Mouse (Mus musculus) lung, postnatal 25 days (tissue): ENCODE data around the gene Dcaf12.

ENCODE experiments used
- DNase-seq: peaks from one replicate; pipeline ENCODE4 v3.0.0; 2022; ENCODE audit warnings: low spot score

Dcaf12 gene

DNA sequence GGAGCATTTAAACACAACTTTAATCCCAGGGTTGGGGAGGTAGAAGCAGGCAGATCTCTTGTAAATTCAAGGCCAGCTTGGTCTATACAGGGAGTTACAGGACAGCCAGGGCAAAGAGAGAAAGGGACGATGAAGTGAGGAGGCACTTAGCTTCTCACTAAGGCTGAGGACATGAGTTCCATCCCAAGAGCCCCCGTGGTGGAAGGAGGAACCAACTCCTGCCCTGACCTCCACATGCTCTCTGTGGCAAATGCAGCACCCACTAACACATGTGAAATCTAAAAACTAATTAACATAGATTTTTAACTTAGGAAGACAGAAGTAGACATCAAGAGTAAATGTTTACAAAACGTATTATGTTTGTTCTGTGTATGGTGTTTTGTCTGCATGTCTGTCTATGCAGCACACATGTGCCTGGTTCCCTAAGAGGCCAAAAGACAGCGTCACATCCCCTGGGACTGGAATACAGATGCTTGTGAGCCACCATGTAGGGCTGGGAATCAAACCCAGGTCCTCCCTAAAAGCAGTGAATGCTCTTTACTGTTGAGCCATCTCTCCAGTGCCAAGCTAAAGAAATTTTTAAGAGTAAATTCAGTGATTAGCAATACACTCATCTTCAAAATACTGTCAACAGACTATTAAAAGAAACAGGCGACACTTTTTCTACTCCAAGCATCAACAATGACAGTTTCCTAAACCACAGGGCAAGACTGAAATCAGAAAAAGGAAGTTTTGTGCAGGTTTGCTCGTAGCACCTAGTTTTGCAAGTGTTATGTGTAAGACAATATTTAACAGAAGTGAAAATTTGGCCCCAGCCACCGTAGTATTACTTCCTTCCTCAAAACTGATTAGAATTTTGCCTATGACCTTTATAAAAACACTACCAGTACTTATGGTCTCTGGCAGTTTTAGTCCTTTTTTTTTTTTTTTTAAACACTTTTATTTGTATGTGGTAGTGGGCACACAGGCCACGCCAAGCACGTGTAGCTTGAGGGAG, 3.8 kb downstream of the Dcaf12 start:
- peak; percentile 64 for DNase-seq

DNA sequence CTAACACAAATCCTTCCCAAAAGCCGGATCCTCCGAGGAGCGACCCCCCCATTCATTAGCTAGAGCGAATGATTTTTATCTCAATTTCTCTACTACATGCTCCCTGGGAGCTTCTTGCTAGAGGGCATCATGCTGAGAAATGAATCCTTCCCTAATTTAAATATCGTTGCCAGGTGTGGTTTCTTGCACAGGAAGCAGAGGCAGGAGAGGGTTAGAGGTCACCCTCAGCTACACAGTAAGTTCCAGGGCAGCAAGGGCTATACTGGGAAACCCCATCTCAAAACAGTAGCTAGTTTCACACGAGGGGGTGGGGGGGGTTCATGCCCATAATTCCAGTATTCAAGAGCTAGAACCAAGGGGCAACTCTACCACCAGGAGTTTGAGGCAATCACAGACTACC, 7.3 kb downstream of the Dcaf12 start:
- DNase-seq, result no peak

- no peak for DNase-seq
Measured at GRCm38 (mm10) chr4:41304302-41304701, 10.4 kb downstream of the Dcaf12 start.

GRCm38 (mm10) chr4:41303671-41304070, 11.0 kb downstream of the Dcaf12 start:
- no peak for DNase-seq

GRCm38 (mm10) chr4:41298976-41299375, 15.7 kb downstream of the Dcaf12 start:
- no peak for DNase-seq

GRCm38 (mm10) chr4:41295960-41296359, 18.7 kb downstream of the Dcaf12 start:
- DNase-seq, result no peak

GRCm38 (mm10) chr4:41295507-41295906, 19.2 kb downstream of the Dcaf12 start:
- DNase-seq, result no peak

DNA sequence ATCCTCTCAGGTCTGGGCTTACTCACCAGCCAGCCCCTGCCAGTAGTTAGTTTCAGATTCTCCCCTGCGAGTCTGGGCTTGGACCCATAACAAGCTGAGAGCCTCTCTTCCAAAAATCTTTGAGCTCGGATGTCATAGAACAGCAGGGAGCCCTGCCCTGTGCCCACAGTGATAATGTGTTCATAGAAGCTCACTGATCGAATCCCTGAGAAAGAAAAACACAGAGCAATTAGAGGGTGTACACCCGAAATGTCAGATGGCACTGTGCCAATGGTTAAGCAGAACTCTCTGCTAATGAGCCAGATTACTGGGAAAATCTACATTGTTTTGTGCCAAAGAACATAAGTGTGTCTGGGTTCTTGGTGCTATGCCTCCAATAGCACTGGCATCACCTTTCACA, 20.8 kb downstream of the Dcaf12 start:
- DNase-seq, result no peak

- no peak for DNase-seq
Measured at GRCm38 (mm10) chr4:41289802-41290201, 24.9 kb downstream of the Dcaf12 start.

GRCm38 (mm10) chr4:41286420-41286819, 28.3 kb downstream of the Dcaf12 start:
- peak; percentile 56 for DNase-seq

DNA sequence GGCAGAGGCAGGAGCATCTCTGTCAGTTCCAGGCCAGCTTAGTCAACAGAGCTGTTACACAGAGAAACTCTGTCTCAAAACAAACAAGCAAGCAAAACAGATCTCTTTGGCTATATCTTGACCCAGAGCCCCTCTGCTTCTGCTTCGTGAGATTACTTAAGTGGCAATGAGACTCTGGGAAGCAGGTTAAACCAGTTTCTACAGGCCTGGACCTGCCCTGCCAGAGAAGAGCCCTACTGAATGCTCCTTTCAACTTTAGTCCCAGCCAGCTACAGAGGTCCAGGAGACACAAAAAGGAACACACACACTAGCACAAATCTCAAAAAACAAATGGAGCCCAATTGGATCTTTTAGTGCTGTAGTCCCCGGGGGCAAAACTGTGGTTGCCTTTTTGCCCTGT, 30.6 kb downstream of the Dcaf12 start:
- peak; percentile 43 for DNase-seq

DNA sequence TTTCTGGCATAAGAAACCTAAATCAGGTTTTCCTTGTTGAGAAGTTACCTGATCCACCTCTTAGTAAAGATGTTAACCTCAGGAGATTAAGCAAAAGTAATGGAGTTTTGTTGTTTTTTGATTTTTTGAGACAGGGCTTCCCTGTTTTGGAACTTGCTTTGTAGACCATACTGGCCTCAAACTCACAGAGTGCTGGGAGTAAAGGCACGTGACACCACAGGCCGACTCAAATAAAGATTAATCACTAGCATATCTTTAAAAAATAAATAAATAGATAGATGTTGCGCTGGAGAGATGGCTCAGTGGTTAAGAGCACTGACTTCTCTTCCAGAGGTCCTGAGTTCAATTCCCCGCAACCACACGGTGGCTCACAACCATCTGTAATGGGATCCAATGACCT, 38.8 kb downstream of the Dcaf12 start:
- DNase-seq, result no peak

DNA sequence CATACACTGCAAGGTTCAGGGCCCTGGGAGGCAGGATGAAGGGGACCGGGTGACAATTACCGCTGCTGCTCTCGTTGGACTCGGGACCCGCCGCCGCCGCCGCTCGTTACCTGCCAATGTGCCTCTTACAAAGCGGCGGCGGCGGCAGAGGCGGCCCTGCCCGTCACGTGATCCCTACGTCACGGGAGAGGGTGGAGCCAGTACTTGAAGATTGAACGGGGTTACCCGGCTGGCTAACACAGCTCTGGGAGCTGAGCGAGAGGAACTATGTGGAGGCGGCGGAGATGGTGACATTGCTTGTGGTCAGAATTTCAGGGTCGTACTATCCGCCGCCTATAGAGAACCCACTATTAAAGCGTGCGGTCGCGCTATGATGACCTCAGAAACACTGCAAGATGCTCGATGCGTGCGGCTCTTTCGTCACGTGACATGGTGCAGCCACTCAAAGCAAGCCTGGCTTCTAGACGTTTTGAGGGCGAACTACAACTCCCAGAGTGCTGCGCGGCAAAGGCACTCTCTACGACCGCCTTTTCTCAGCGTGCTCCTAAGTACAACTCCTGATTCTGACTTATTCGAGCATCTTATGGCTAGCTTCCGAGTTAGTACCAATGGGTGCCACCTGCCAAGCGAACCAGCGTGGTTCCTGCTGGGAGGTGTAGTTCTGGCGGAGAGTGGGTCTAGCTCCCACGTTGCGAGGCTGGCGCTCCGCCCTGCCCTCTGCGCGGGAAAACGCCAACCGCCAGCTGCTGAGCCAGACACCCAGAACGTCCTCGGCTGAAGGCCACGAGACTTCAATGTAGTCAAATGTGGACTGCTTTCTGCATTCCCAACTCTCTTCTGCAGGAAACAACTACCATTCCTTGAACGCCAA, 39.5 kb downstream of the Dcaf12 start, which contains the start of gene Ubap2:
TSS of gene Ubap2 (minus strand) at position 165 of the 871 bp plus-strand sequence.
- DNase-seq, result peak; percentile 98

DNA sequence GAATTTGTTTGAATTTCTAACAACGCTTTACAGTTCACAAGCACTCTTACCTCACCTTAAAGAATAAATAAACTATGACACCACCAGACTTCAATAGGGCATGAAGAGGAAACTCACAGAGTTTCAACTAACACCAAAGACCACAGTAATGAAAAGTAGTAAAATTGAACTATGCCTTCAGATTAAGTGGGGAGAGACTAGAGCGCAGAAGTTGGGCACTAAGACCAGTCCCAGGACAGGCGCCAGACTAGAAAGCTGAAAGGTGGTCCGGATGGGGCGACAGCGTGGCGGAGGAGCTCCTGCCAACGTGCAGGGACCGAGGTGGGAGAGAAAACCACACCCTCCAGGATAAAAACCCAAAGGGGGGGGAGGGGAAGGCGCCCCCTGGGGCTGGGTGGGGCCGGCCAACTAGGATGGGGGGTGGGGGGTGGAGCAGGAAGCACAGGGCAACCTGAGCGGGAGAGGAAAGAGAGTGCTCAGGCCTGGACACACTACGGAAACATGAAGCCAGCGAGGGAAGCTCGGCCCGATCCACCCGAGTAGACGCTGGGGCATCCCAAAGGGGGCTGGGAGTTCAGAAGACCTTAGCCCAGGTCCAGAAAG, 40.2 kb downstream of the Dcaf12 start:
- no peak for DNase-seq

DNA sequence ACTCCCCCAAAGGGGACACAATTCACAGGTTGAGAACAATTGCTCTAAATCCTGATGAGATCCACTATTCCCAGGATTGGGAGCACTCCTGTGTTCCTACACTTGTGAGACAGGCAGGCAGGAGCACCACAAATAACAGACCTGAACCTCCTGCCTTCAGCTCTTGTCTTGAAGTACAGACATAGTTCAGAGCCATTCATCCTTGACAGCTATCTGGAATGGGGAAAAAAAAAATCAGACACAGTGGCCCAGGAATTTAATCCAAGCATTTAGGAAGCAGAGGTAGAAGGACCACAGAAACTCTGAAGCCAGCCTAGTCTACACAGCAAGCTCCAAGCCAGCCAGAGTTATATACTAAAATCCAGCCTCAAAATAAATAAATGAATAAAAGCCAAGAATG, 46.6 kb downstream of the Dcaf12 start:
- no peak for DNase-seq

GRCm38 (mm10) chr4:41266350-41266749, 48.3 kb downstream of the Dcaf12 start:
- DNase-seq, result no peak

GRCm38 (mm10) chr4:41260691-41261090, 54.0 kb downstream of the Dcaf12 start:
- DNase-seq, result no peak

GRCm38 (mm10) chr4:41259019-41259418, 55.7 kb downstream of the Dcaf12 start:
- DNase-seq, result no peak

DNA sequence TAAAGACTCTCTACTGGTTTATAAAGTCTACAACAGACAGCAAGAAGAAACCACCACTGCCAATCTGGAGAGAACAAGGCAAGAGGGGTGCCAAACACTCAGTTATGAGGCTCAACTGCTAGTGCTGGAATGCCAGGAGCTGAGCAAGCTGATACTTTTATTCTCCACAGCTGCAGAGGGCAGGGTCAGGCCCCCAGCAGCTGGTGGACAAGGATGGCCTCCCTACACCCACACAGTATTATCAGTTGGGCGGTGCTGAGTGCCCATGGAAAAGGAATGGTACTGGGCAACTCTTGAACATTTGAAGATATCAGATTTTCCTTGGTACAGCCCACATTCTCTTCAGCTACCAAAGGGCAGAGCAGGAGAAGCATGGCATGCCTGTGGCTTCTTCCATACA, 56.9 kb downstream of the Dcaf12 start:
- DNase-seq, result no peak

- DNase-seq, result no peak
Measured at GRCm38 (mm10) chr4:41255564-41256210, 59.0 kb downstream of the Dcaf12 start.

DNA sequence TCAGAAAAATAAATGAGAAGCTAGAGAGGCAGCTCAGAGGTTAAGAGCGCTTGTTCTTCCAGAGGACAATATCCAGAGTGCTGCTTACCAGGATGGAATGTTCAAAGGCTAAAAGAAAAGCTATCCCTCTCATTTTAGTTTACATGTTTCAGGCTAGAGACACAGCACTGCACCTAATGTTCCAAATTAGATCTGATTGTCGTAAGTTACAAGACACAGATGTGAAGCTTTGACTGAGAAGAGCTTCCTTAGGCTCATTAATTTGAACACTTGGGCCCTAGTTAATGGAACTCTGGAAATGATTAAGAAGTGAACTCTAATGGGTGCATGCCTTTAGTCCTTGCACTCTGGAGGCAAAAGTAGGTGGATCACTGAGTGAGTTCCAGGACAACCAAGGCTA, 60.9 kb downstream of the Dcaf12 start:
- DNase-seq, result no peak

DNA sequence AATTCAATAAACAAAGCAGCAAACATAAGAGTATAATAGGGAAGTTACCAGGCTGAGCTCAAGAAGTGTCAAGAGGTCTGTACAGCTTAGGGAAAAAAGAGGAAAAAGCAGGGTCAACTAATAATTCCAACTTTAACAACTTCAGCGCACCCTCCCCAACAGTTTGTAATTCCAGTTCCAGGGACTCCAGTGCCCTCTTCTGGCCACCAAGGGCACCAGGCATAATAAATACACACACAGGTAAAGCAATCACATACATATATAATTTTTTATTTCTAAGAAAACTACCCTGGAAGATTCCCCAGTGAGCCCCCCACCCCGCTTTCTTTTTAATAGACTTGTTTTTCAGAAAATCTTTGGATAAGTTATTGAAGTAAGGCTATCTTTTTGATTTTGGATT, 69.3 kb downstream of the Dcaf12 start:
- no peak for DNase-seq
